Mouse (Mus musculus) stomach, postnatal 0 days (tissue): Measurements from ENCODE around the gene Gfm1.

Source experiments
- CTCF ChIP-seq: IDR thresholded peaks from 2 replicates; pipeline ENCODE4 v1.5.1; 2016; ENCODE audit warnings: antibody characterized with exemption, low read depth, mild to moderate bottlenecking, moderate library complexity
- EP300 ChIP-seq: optimal IDR thresholded peaks from 2 replicates; pipeline ENCODE3; 2016; ENCODE audit warnings: antibody characterized with exemption

DNA sequence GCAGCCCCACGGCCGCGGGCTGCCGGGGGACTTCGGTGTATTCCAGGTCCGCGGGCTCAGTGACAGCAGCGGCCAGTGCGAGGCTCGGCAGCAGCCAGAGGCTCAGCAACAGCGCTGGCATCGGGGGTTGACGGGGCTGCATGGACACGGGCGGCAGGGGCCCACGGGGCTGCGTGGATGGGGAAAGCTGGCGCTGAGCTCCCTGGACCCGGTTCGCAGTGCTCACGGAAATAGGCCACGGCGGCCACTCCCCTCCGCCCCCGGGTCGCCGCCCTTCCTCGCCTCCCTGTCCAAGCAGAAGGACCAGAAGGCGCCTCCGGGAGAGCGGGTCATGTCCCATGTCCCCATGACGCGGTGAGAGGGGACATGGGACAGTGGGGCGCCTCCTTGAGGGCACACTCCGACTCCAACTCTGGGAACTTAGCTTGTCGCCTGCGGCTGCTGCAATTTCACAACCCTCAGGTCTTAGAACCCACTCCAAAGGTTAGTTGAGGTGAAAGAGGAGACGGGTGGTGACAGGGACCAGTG, 85.4 kb downstream of the Gfm1 start, which contains the start of gene Rarres1:
- TF ChIP-seq CTCF (peak; percentile 35), EP300 (no peak)
